Mouse (Mus musculus) left cerebral cortex, adult 18-20 months (tissue): ENCODE measurements around the gene Casp3. TPM values are rescaled to one million over a fixed set of nuclear protein-coding genes. Genes with fewer than 3 reads are reported as not detected.
A peak's percentile ranks its signal among the peaks of the same experiment; 100 is the strongest.
"Not testable (repeated sequence)": the region's sequence is repeated elsewhere in the genome, so short reads cannot be mapped to it uniquely, and the experiment has no call there.

Experiments used
- DNase-seq, 2 experiments: peaks; one replicate each; pipeline ENCODE4 v3.0.0; 2021 to 2022; ENCODE audit warnings: low spot score in 2 of 2, mixed read lengths in 1 of 2
- long read RNA-seq, 2 experiments: library from polyadenylated mRNA; stranded (forward); transcript quantifications; one replicate each; pipeline ENCODE4 v2.0.0; 2021
- total RNA-seq, 2 experiments: library from RNA; stranded (reverse); gene quantifications; 2 replicates each; pipeline ENCODE4 v1.2.3; 2021

Casp3 gene
- total RNA-seq: 10 to 100 TPM; 12.7 to 13.2 TPM
- long read RNA-seq, experiment 1, partial matches to known transcripts: 3 of 8 reads
- long read RNA-seq, experiment 1, other reads (novel, unspliced or antisense): 2 of 8 reads
- long read RNA-seq, experiment 2, transcript Casp3-204 (7 exons, 2,601 nt): major isoform, 9 of 15 reads
- long read RNA-seq, experiment 2, partial matches to known transcripts: 2 of 15 reads
- long read RNA-seq, experiment 2, other reads (novel, unspliced or antisense): 2 of 15 reads

- DNase-seq: peak; percentile 89 to 91
These were observed at the start of gene Casp3, which contains the start of gene Primpol for GRCm38 (mm10) chr8:46616879-46617689. Gene Casp3 (plus strand): TSS chr8:46617291. Gene Primpol (minus strand): TSS chr8:46617212.

GRCm38 (mm10) chr8:46567946-46568345 is 49.1 kb upstream of the Casp3 start:
- DNase-seq: peak in 1 of 2 experiments; percentile 35

- DNase-seq: no peak
These were observed 48.1 kb upstream of the Casp3 start for GRCm38 (mm10) chr8:46568942-46569341.

- DNase-seq: no peak
These were observed 47.2 kb upstream of the Casp3 start for GRCm38 (mm10) chr8:46569659-46570441.

GRCm38 (mm10) chr8:46570673-46571072 is 46.4 kb upstream of the Casp3 start:
- DNase-seq: no peak

GRCm38 (mm10) chr8:46573446-46573845 is 43.6 kb upstream of the Casp3 start:
- no peak for DNase-seq

GRCm38 (mm10) chr8:46573964-46574363 is 43.1 kb upstream of the Casp3 start:
- no peak for DNase-seq

- DNase-seq: no peak
These were observed 38.3 kb upstream of the Casp3 start for GRCm38 (mm10) chr8:46578794-46579193.

GRCm38 (mm10) chr8:46584328-46584727 is 32.8 kb upstream of the Casp3 start:
- DNase-seq: not testable (repeated sequence)

- no peak for DNase-seq
These were observed 31.5 kb upstream of the Casp3 start for GRCm38 (mm10) chr8:46585576-46585975.

GRCm38 (mm10) chr8:46587911-46588310 is 29.2 kb upstream of the Casp3 start:
- DNase-seq: no peak

GRCm38 (mm10) chr8:46588663-46589062 is 28.4 kb upstream of the Casp3 start:
- no peak for DNase-seq

GRCm38 (mm10) chr8:46593067-46593466 is 24.0 kb upstream of the Casp3 start:
- no peak for DNase-seq

- no peak for DNase-seq
These were observed 23.3 kb upstream of the Casp3 start for GRCm38 (mm10) chr8:46593772-46594171.

- DNase-seq: no peak
These were observed 21.5 kb upstream of the Casp3 start for GRCm38 (mm10) chr8:46595593-46595992.

GRCm38 (mm10) chr8:46596530-46596929 is 20.6 kb upstream of the Casp3 start:
- DNase-seq: no peak

- no peak for DNase-seq
These were observed 19.7 kb upstream of the Casp3 start for GRCm38 (mm10) chr8:46597411-46597810.

GRCm38 (mm10) chr8:46598114-46598513 is 19.0 kb upstream of the Casp3 start:
- DNase-seq: no peak

- DNase-seq: no peak
These were observed 18.3 kb upstream of the Casp3 start for GRCm38 (mm10) chr8:46598753-46599152.

GRCm38 (mm10) chr8:46599314-46599904 is 17.7 kb upstream of the Casp3 start:
- DNase-seq: no peak
